Mouse (Mus musculus): ENCODE results near the gene Rps6ka6. TPM values are rescaled to one million over a fixed set of nuclear protein-coding genes. Genes with fewer than 3 reads are reported as not detected.

The Rps6ka6 gene
- polyA plus RNA-seq, 1 experiment from 2014 or later, result 5.0 TPM

DNA sequence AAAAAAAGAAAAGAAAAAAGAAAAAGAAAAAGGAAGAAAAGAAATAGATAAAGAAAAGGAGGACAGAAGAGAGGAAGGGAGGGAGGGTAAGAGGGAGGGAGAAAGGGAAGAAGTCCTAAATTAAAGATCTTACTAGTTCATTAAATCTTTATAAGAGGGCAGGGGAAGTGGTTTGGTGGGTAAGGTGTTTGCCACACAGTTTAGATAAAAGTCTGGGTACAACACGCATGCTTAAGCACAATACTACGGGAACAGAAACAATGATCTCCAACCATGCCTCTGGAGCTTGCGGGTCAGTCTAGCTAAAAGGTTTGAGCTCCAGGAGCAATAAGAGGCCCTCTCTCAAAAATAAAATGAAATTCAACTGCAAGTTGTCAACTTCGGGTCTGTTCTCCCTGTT lies 123.0 kb downstream of the Rps6ka6 start:
- Histone ChIP-seq H3K4me2 (ENCODE audit: low read depth, low read length) (no peak overlapping the region), H3K27ac (ENCODE audit: low read length) (no peak overlapping the region), H3K9me3 (replicated peaks; ENCODE audit: control insufficient read depth, low read length) (no peaks in the 10 kb centered on the region), H3K4me3 (ENCODE audit: low read length) (no peak overlapping the region), H3K36me3 (ENCODE audit: control insufficient read depth, insufficient read depth) (no peaks in the 10 kb centered on the region), H3K9ac (ENCODE audit: low read length) (no peak overlapping the region), H3K4me1 (ENCODE audit: control insufficient read depth, insufficient read depth, low read length) (no peaks in the 10 kb centered on the region), H3K27me3 (ENCODE audit: control insufficient read depth, insufficient read depth, low read length) (no peaks in the 10 kb centered on the region)
- WGBS, result 73% methylated on average over 4 of the region's 4 CpGs
- no peak for ATAC-seq (replicated peaks; ENCODE audit: extremely low read depth, insufficient read depth, low FRiP score)

DNA sequence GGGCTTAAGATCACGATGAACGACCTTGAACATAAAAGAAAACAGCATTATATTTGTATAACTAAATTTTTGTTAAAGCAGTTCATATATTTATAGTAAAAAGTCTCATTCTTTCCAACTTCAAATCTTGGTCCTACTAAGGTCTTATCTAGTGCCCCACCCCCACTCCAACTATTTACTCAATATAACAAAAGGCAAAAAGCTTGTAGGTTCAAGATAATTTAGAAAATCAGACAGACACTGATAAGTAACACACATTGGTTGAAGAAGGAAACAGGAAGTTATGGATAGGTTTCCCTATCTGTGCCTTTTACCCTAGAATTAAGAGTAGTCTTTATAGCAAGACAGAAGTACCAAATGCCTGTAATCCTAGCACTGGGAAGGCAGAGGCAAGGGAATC lies 132.9 kb downstream of the Rps6ka6 start:
- H3K9me3 ChIP-seq (replicated peaks; ENCODE audit: control insufficient read depth, low read length), result no peaks in the 10 kb centered on the region
- H3K27me3 ChIP-seq (ENCODE audit: control insufficient read depth, insufficient read depth, low read length), result no peaks in the 10 kb centered on the region
- H3K4me3 ChIP-seq (ENCODE audit: low read length), result no peak overlapping the region
- H3K9ac ChIP-seq (ENCODE audit: low read length), result no peak overlapping the region
- H3K4me1 ChIP-seq (ENCODE audit: control insufficient read depth, insufficient read depth, low read length), result no peaks in the 10 kb centered on the region
- H3K36me3 ChIP-seq (ENCODE audit: control insufficient read depth, insufficient read depth), result no peaks in the 10 kb centered on the region
- no peak overlapping the region for H3K27ac ChIP-seq (ENCODE audit: low read length)
- no peak overlapping the region for H3K4me2 ChIP-seq (ENCODE audit: low read depth, low read length)
- ATAC-seq (replicated peaks; ENCODE audit: extremely low read depth, insufficient read depth, low FRiP score), result no peak
- WGBS, result 93% methylated on average over 2 of the region's 2 CpGs

- Histone ChIP-seq H3K9me3 (replicated peaks; ENCODE audit: control insufficient read depth, low read length) (no peaks in the 10 kb centered on the region), H3K4me3 (ENCODE audit: low read length) (no peak overlapping the region), H3K4me1 (ENCODE audit: control insufficient read depth, insufficient read depth, low read length) (no peaks in the 10 kb centered on the region), H3K27ac (ENCODE audit: low read length) (no peak overlapping the region), H3K4me2 (ENCODE audit: low read depth, low read length) (no peak overlapping the region), H3K9ac (ENCODE audit: low read length) (no peak overlapping the region), H3K27me3 (ENCODE audit: control insufficient read depth, insufficient read depth, low read length) (no peaks in the 10 kb centered on the region), H3K36me3 (ENCODE audit: control insufficient read depth, insufficient read depth) (no peaks in the 10 kb centered on the region)
- 71% methylated on average over 5 of the region's 5 CpGs for WGBS
- ATAC-seq (replicated peaks; ENCODE audit: extremely low read depth, insufficient read depth, low FRiP score), result no peak
Observed at GRCm38 (mm10) chrX:111377020-111377419, 160.7 kb downstream of the Rps6ka6 start.

DNA sequence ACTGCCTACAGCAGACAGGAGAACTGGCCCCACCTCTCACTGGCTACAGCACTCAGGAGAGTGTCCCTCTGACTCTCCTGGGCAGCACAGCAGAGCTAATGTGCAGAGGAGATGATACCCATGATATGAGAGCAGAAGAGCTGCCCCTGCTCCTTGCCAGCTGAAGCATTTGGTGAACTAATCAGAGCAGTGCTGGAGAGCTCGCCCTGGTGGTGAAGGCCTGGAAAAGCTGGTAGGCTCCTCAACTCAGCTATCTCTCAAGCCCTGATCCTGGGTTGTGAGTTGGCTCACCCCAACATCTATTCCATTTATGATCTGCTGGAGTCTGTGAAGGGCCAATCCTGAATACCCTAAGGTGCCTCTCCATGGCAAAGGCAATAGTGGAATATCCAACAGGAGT lies 163.6 kb downstream of the Rps6ka6 start:
- Histone ChIP-seq H3K27me3 (ENCODE audit: control insufficient read depth, insufficient read depth, low read length) (no peaks in the 10 kb centered on the region), H3K9me3 (replicated peaks; ENCODE audit: control insufficient read depth, low read length) (no peaks in the 10 kb centered on the region), H3K4me3 (ENCODE audit: low read length) (no peak overlapping the region), H3K27ac (ENCODE audit: low read length) (no peak overlapping the region), H3K9ac (ENCODE audit: low read length) (no peak overlapping the region), H3K36me3 (ENCODE audit: control insufficient read depth, insufficient read depth) (no peaks in the 10 kb centered on the region), H3K4me2 (ENCODE audit: low read depth, low read length) (no peak overlapping the region), H3K4me1 (ENCODE audit: control insufficient read depth, insufficient read depth, low read length) (no peaks in the 10 kb centered on the region)
- WGBS, result 24% methylated on average over 1 of the region's 1 CpGs
- no peak for ATAC-seq (replicated peaks; ENCODE audit: extremely low read depth, insufficient read depth, low FRiP score)

Other genes with a start within 250 kb of the Rps6ka6 start
- 0.45 TPM in 2 replicates for gene Hdx, start 159.1 kb upstream of the Rps6ka6 start, polyA plus RNA-seq (2015; fragmentation: Nextera tagmentation; extraction: Ambion mirVana)